Mouse (Mus musculus) liver, postnatal 0 days (tissue): ENCODE results near the gene Foxj3. TPM values are rescaled to one million over a fixed set of nuclear protein-coding genes. Genes with fewer than 3 reads are reported as not detected.

Source experiments
- ATAC-seq: fragments of 200-750 bp; cut with Nextera tagmentation; 2 replicates; pipeline ENCODE4 v1.8.0; 2017; ENCODE audit warnings: mild to moderate bottlenecking, moderate library complexity
- DNase-seq: peaks from one replicate; pipeline ENCODE4 v3.0.0-alpha.2; 2016
- H3K27ac ChIP-seq: fragments of 300-500 bp; sonication (generic); 2 replicates; pipeline ENCODE4 v1.5.1; 2014; ENCODE audit warnings: antibody characterized with exemption, moderate library complexity, mild to moderate bottlenecking, low read depth
- H3K27me3 ChIP-seq: fragments of 300-500 bp; sonication (generic); 2 replicates; pipeline ENCODE4 v1.6.1; 2014; ENCODE audit warnings: low read length, control low read depth, mixed read lengths; ENCODE audit not compliant: insufficient read depth
- H3K36me3 ChIP-seq: fragments of 300-500 bp; sonication (generic); replicated peaks from 2 replicates; pipeline ENCODE4 v1.6.1; 2014; ENCODE audit warnings: mild to moderate bottlenecking, control low read depth, low read length, moderate library complexity, mixed read lengths; ENCODE audit not compliant: insufficient read depth
- H3K4me1 ChIP-seq: fragments of 300-500 bp; sonication (generic); 2 replicates; pipeline ENCODE4 v1.6.1; 2014; ENCODE audit warnings: antibody characterized with exemption, mild to moderate bottlenecking, control low read depth; ENCODE audit not compliant: insufficient read depth
- H3K4me2 ChIP-seq: fragments of 300-500 bp; sonication (generic); 2 replicates; pipeline ENCODE4 v1.6.1; 2014; ENCODE audit warnings: low read depth, mild to moderate bottlenecking, low read length, moderate library complexity, mixed read lengths
- H3K4me3 ChIP-seq: fragments of 300-500 bp; sonication (generic); 2 replicates; pipeline ENCODE4 v1.5.1; 2014; ENCODE audit warnings: low read depth, low read length
- H3K9ac ChIP-seq: fragments of 300-500 bp; sonication (generic); replicated peaks from 2 replicates; pipeline ENCODE4 v1.6.1; 2014; ENCODE audit warnings: mild to moderate bottlenecking, moderate library complexity
- H3K9me3 ChIP-seq: fragments of 300-500 bp; sonication (generic); 2 replicates; pipeline ENCODE4 v1.6.1; 2016; ENCODE audit warnings: mild to moderate bottlenecking, control low read depth, low read length, mixed read lengths
- CTCF ChIP-seq: sonication (generic); IDR thresholded peaks from 2 replicates; pipeline ENCODE4 v1.5.1; 2016; ENCODE audit warnings: antibody characterized with exemption, low read depth
- EP300 ChIP-seq: IDR thresholded peaks from 2 replicates; pipeline ENCODE4 v1.6.1; 2016; ENCODE audit warnings: antibody characterized with exemption, low read depth, mild to moderate bottlenecking
- WGBS: fragments of 180-500 bp; shearing (Covaris S2); extraction: QIAGEN DNeasy Blood & Tissue Kit; methylation state at CpG from one replicate; pipeline ENCODE4 v1.1.7; 2014; ENCODE audit not compliant: insufficient replicate concordance; 5-methylcytosine and 5-hydroxymethylcytosine counted together
- polyA plus RNA-seq: library from polyadenylated mRNA; unstranded; fragments of >200 nt; fragmentation: Nextera tagmentation; extraction: Ambion mirVana; gene quantifications from 2 replicates; pipeline ENCODE4 v1.2.1, GENCODE M21; 2015

Foxj3 gene
- polyA plus RNA-seq, 1 experiment from 2014 or later = 2.9 TPM

- Histone ChIP-seq H3K4me2 (no peak overlapping the region), H3K9me3 (no peaks in the 10 kb centered on the region), H3K4me3 (no peak overlapping the region), H3K9ac (no peak overlapping the region), H3K36me3 (no peaks in the 10 kb centered on the region), H3K27ac (no peak overlapping the region), H3K27me3 (no peaks in the 10 kb centered on the region), H3K4me1 (no peaks in the 10 kb centered on the region)
- TF ChIP-seq CTCF (0 out of 2 replicates have a peak, but pooled peaks have one; percentile 16), EP300 (no peak)
- WGBS = 62% methylated on average over 2 of the region's 2 CpGs
- ATAC-seq (no peak), DNase-seq (no peak)
Measured at GRCm38 (mm10) chr4:119511591-119511990, 25.2 kb upstream of the Foxj3 start.

GRCm38 (mm10) chr4:119512731-119513141 lies 24.1 kb upstream of the Foxj3 start:
- ATAC-seq (no peak), DNase-seq (no peak)
- no peaks in the 10 kb centered on the region for H3K36me3 ChIP-seq
- H3K4me2 ChIP-seq = no peak overlapping the region
- no peaks in the 10 kb centered on the region for H3K9me3 ChIP-seq
- H3K4me3 ChIP-seq = no peak overlapping the region
- TF ChIP-seq CTCF (no peak), EP300 (no peak)
- H3K9ac ChIP-seq = no peak overlapping the region
- H3K4me1 ChIP-seq = no peaks in the 10 kb centered on the region
- H3K27me3 ChIP-seq = no peaks in the 10 kb centered on the region
- WGBS = 58% methylated on average over 3 of the region's 3 CpGs
- no peak overlapping the region for H3K27ac ChIP-seq

- H3K4me3 ChIP-seq = no peak overlapping the region
- no peaks in the 10 kb centered on the region for H3K27me3 ChIP-seq
- DNase-seq (no peak), ATAC-seq (no peak)
- H3K9ac ChIP-seq = no peak overlapping the region
- H3K36me3 ChIP-seq = no peaks in the 10 kb centered on the region
- H3K4me2 ChIP-seq = no peak overlapping the region
- H3K4me1 ChIP-seq = no peaks in the 10 kb centered on the region
- WGBS = 64% methylated on average over 4 of the region's 4 CpGs
- no peak for TF ChIP-seq EP300
- no peak for TF ChIP-seq CTCF
- no peaks in the 10 kb centered on the region for H3K9me3 ChIP-seq
- no peak overlapping the region for H3K27ac ChIP-seq
Measured at GRCm38 (mm10) chr4:119523575-119523974, 13.2 kb upstream of the Foxj3 start.

DNA sequence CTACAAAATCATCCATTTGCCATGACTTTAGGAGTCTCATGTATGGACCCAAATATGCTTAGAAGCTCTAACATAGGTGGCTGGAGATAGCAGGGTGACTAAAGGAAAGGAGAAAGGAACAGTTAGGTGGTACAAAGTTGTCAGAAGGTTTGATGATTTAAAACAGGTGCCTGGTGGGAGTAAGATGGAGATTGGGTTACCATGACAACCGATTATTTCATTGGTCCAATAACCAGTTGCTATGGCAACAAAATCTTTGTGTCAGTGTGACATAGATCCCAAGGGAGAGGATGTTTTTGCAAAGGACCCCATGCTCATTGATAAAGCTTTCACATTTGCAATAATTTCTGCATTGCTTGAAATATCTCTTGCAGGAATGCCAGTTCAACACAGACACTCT lies 12.8 kb upstream of the Foxj3 start:
- H3K9ac ChIP-seq = no peak overlapping the region
- DNase-seq (no peak), ATAC-seq (no peak)
- no peaks in the 10 kb centered on the region for H3K4me1 ChIP-seq
- no peaks in the 10 kb centered on the region for H3K27me3 ChIP-seq
- TF ChIP-seq CTCF = no peak
- TF ChIP-seq EP300 = no peak
- H3K27ac ChIP-seq = no peak overlapping the region
- H3K4me2 ChIP-seq = no peak overlapping the region
- H3K9me3 ChIP-seq = no peaks in the 10 kb centered on the region
- H3K4me3 ChIP-seq = no peak overlapping the region
- WGBS = 72% methylated on average over 1 of the region's 1 CpGs
- no peaks in the 10 kb centered on the region for H3K36me3 ChIP-seq

- WGBS = 71% methylated on average over 2 of the region's 2 CpGs
- H3K9me3 ChIP-seq = no peaks in the 10 kb centered on the region
- ATAC-seq = no peak
- TF ChIP-seq CTCF (no peak), EP300 (no peak)
- no peak overlapping the region for H3K9ac ChIP-seq
- no peak overlapping the region for H3K4me3 ChIP-seq
- H3K27ac ChIP-seq = no peak overlapping the region
- H3K27me3 ChIP-seq = no peaks in the 10 kb centered on the region
- no peaks in the 10 kb centered on the region for H3K36me3 ChIP-seq
- DNase-seq = no peak
- H3K4me2 ChIP-seq = no peak overlapping the region
- no peaks in the 10 kb centered on the region for H3K4me1 ChIP-seq
Measured at GRCm38 (mm10) chr4:119524466-119524865, 12.3 kb upstream of the Foxj3 start.

GRCm38 (mm10) chr4:119526329-119526845 lies 10.4 kb upstream of the Foxj3 start:
- no peak overlapping the region for H3K4me3 ChIP-seq
- H3K27ac ChIP-seq = no peak overlapping the region
- TF ChIP-seq CTCF (no peak), EP300 (no peak)
- H3K9me3 ChIP-seq = no peaks in the 10 kb centered on the region
- DNase-seq (no peak), ATAC-seq (no peak)
- H3K36me3 ChIP-seq = no peaks in the 10 kb centered on the region
- no peak overlapping the region for H3K9ac ChIP-seq
- no peaks in the 10 kb centered on the region for H3K4me1 ChIP-seq
- no peak overlapping the region for H3K4me2 ChIP-seq
- no peaks in the 10 kb centered on the region for H3K27me3 ChIP-seq

DNA sequence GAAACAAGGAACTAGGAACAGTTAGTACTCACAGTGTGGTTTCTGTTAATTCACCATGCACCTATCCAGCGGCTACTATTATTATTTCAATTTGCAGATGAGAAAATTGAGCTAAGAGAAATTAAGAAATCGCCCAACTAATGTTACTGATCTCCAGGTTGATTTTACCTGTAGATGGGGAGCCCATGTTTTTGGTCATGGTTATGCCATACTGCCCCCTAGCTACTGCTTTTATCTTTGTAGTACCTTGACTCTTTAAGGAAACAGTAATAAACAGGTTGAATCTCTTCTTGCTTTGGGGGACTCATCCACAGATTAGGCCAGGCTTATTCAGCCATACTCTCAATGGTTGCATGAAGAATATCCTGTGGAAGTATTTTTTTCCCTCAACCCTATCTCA lies 5.0 kb upstream of the Foxj3 start:
- TF ChIP-seq CTCF (peak; percentile 42; the same call in 1 of the 2 replicates), EP300 (no peak)
- H3K4me2 ChIP-seq = no peak overlapping the region
- DNase-seq (no peak), ATAC-seq (no peak)
- WGBS = 70% methylated on average over 2 of the region's 2 CpGs
- no peak overlapping the region for H3K27ac ChIP-seq
- no peak overlapping the region for H3K4me3 ChIP-seq
- H3K9ac ChIP-seq = no peak overlapping the region; the same call in 1 of the 2 replicates
- no peaks in the 10 kb centered on the region; the same call in 1 of the 2 replicates for H3K4me1 ChIP-seq
- H3K9me3 ChIP-seq = no peaks in the 10 kb centered on the region
- no peaks in the 10 kb centered on the region for H3K36me3 ChIP-seq
- no peaks in the 10 kb centered on the region for H3K27me3 ChIP-seq
